ENCODE assay signal across 8 mouse cellular contexts in the genomic region with DNA sequence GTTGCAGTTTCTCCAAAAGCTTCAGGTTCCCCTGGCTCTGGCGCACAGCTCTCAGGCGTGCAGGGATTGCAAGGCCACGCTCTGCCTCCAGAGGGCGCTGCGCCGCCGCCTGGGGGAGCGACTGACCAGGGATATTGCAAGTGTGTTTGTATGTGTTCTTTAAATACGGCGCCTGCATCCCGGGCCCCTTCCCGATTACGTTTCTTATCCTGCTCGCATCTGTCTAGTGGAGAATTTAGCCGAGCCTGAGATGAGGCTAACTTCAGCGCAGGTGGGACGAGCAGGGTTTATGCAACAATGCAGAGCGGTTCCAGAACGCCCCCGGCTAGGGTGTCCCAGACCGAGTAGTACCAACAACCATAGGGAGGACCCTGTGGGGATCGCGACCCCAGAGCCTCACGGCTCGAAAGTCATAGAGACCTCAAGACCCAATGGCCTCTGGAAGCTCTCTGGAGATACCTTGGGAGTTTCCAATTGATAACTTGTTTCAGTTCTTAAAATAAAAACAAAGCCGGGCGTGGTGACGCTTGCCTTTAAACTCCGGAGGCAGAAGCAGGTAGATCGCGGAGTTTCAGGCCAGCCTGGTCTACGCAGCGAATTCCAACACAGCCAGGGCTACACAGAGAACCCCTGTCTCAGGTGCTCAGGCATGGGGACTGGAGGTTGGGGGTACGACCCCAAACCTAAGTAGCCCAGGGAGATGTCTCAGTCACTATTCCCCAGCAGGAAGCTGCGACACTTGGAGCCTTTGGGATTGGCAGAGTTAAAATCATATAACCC.
DNase-seq lines count a peak whose midpoint lies in the region; ATAC-seq and TF ChIP-seq lines count a peak whose summit lies in the region.

No protein-coding gene starts in this region.

- no peaks in the 10 kb centered on the region for H3K9me3 ChIP-seq in heart, embryonic 13.5 days
- H3K9me3 ChIP-seq in kidney, postnatal 0 days (replicated peaks; ENCODE audit: low read length) = no peaks in the 10 kb centered on the region
- H3K9me3 ChIP-seq in liver, embryonic 14.5 days (ENCODE audit: control insufficient read depth, low read length) = no peaks in the 10 kb centered on the region
- H3K9me3 ChIP-seq in neural tube, embryonic 11.5 days (ENCODE audit: control insufficient read depth, low read length) = no peaks in the 10 kb centered on the region
- no peaks in the 10 kb centered on the region for H3K9me3 ChIP-seq in stomach, embryonic 16.5 days (replicated peaks; ENCODE audit: control insufficient read depth, low read length)

- no peak for TF ChIP-seq EP300 in liver, embryonic 14.5 days (IDR thresholded peaks at IDR 0.05; ENCODE audit: low read depth)

- peak; percentile 100 for TF ChIP-seq CTCF in kidney, postnatal 0 days (IDR thresholded peaks at IDR 0.05; ENCODE audit: low read depth)
- TF ChIP-seq CTCF in liver, embryonic 14.5 days (IDR thresholded peaks at IDR 0.05; ENCODE audit: low read depth) = peak; percentile 99

- peak; percentile 91 for ATAC-seq in CD4-positive, CD25-positive, alpha-beta regulatory T cell, adult 4 months
- ATAC-seq in erythroid progenitor cell, adult 5-6 weeks (replicated peaks; ENCODE audit: low FRiP score, poor library complexity, severe bottlenecking) = peak; percentile 80
- no peak for ATAC-seq in heart, embryonic 13.5 days (ENCODE audit: extremely low read depth, insufficient number of reproducible peaks, low FRiP score, low TSS enrichment)
- peak; percentile 77 for ATAC-seq in kidney, postnatal 0 days (replicated peaks; ENCODE audit: low FRiP score, low read depth)
- ATAC-seq in liver, embryonic 14.5 days (ENCODE audit: insufficient read depth) = peak; percentile 66; the same call in 1 of the 2 replicates
- ATAC-seq in neural tube, embryonic 11.5 days (ENCODE audit: insufficient read depth, low FRiP score, low TSS enrichment) = peak; percentile 87
- ATAC-seq in stomach, embryonic 16.5 days (ENCODE audit: insufficient read depth, low FRiP score) = peak; percentile 83

- H3K36me3 ChIP-seq in heart, embryonic 13.5 days = no peaks in the 10 kb centered on the region
- no peaks in the 10 kb centered on the region for H3K36me3 ChIP-seq in kidney, postnatal 0 days (ENCODE audit: insufficient read depth, low read length)
- H3K36me3 ChIP-seq in liver, embryonic 14.5 days (replicated peaks; ENCODE audit: control insufficient read depth, insufficient read depth, low read depth) = no peaks in the 10 kb centered on the region
- H3K36me3 ChIP-seq in neural tube, embryonic 11.5 days (ENCODE audit: control insufficient read depth, insufficient read depth, low read length) = no peaks in the 10 kb centered on the region
- H3K36me3 ChIP-seq in stomach, embryonic 16.5 days (ENCODE audit: control insufficient read depth, insufficient read depth, low read length) = no peaks in the 10 kb centered on the region

- peaks cover 26% of the 10 kb centered on the region for H3K27me3 ChIP-seq in heart, embryonic 13.5 days (replicated peaks)
- no peaks in the 10 kb centered on the region for H3K27me3 ChIP-seq in kidney, postnatal 0 days (ENCODE audit: insufficient read depth, low read length)
- H3K27me3 ChIP-seq in liver, embryonic 14.5 days (ENCODE audit: control insufficient read depth, insufficient read depth, low read length) = peaks cover 16% of the 10 kb centered on the region
- H3K27me3 ChIP-seq in neural tube, embryonic 11.5 days (ENCODE audit: control insufficient read depth, insufficient read depth, low read length) = no peaks in the 10 kb centered on the region
- H3K27me3 ChIP-seq in stomach, embryonic 16.5 days (ENCODE audit: control insufficient read depth, insufficient read depth, low read length) = no peaks in the 10 kb centered on the region

- peak overlapping the region; percentile 79 for H3K4me3 ChIP-seq in brown adipose tissue, adult 24 weeks (ENCODE audit: insufficient read depth, low read depth, low read length)
- H3K4me3 ChIP-seq in heart, embryonic 13.5 days = peak overlapping the region; percentile 66
- peak overlapping the region; percentile 51 for H3K4me3 ChIP-seq in kidney, postnatal 0 days (replicated peaks; ENCODE audit: low read depth, low read length)
- peak overlapping the region; percentile 59 to 77 for H3K4me3 ChIP-seq in liver, embryonic 14.5 days (ENCODE audit: insufficient read depth in 1 of 2, low read depth in 2 of 2, low read length in 2 of 2)
- H3K4me3 ChIP-seq in neural tube, embryonic 11.5 days (ENCODE audit: low read depth, low read length) = peak overlapping the region; percentile 46
- peak overlapping the region; percentile 62 for H3K4me3 ChIP-seq in stomach, embryonic 16.5 days (replicated peaks; ENCODE audit: low read length)

- no peaks in the 10 kb centered on the region for H3K4me1 ChIP-seq in brown adipose tissue, adult 24 weeks (ENCODE audit: control insufficient read depth, insufficient read depth, insufficient read length, low read length)
- H3K4me1 ChIP-seq in heart, embryonic 13.5 days = peaks cover 17% of the 10 kb centered on the region
- no peaks in the 10 kb centered on the region for H3K4me1 ChIP-seq in kidney, postnatal 0 days (replicated peaks; ENCODE audit: insufficient read depth, low read length)
- peaks cover 0 to 3% of the 10 kb centered on the region in 2 experiments; a peak in 1 of 4 replicates for H3K4me1 ChIP-seq in liver, embryonic 14.5 days (replicated peaks; ENCODE audit: control insufficient read depth in 2 of 2, insufficient read depth in 2 of 2, low read length in 1 of 2)
- H3K4me1 ChIP-seq in neural tube, embryonic 11.5 days (ENCODE audit: control insufficient read depth, insufficient read depth, low read length) = no peaks in the 10 kb centered on the region
- peaks cover 4% of the 10 kb centered on the region for H3K4me1 ChIP-seq in stomach, embryonic 16.5 days (ENCODE audit: control insufficient read depth, insufficient read depth, low read length)

- peak overlapping the region; percentile 81 for H3K9ac ChIP-seq in heart, embryonic 13.5 days
- H3K9ac ChIP-seq in kidney, postnatal 0 days (ENCODE audit: low read depth, low read length) = 0 out of 2 replicates have a peak overlapping the region, but pooled peaks have one; percentile 24
- H3K9ac ChIP-seq in liver, embryonic 14.5 days (replicated peaks) = peak overlapping the region; percentile 48
- peak overlapping the region; percentile 39 for H3K9ac ChIP-seq in neural tube, embryonic 11.5 days (ENCODE audit: low read length)
- H3K9ac ChIP-seq in stomach, embryonic 16.5 days (ENCODE audit: low read length) = peak overlapping the region; percentile 71

- WGBS in heart, embryonic 13.5 days = under 1% methylated on average over 35 of the region's 35 CpGs
- WGBS in kidney, postnatal 0 days = under 1% methylated on average over 35 of the region's 35 CpGs
- under 1% methylated on average over 35 of the region's 35 CpGs for WGBS in liver, embryonic 14.5 days (ENCODE audit: insufficient replicate concordance)
- under 1% methylated on average over 35 of the region's 35 CpGs for WGBS in neural tube, embryonic 11.5 days
- under 1% methylated on average over 35 of the region's 35 CpGs for WGBS in stomach, embryonic 16.5 days

- H3K4me2 ChIP-seq in heart, embryonic 13.5 days = peak overlapping the region; percentile 95
- H3K4me2 ChIP-seq in kidney, postnatal 0 days (ENCODE audit: low read length) = peak overlapping the region; percentile 92
- H3K4me2 ChIP-seq in liver, embryonic 14.5 days (ENCODE audit: low read depth) = peak overlapping the region; percentile 84
- peak overlapping the region; percentile 92 for H3K4me2 ChIP-seq in neural tube, embryonic 11.5 days (ENCODE audit: low read depth)
- peak overlapping the region; percentile 97 for H3K4me2 ChIP-seq in stomach, embryonic 16.5 days (ENCODE audit: low read depth, low read length)

- peak; percentile 88 for DNase-seq in kidney, postnatal 0 days (ENCODE audit: low spot score)
- peak in 2 of 3 experiments; percentile 45 to 50 for DNase-seq in liver, embryonic 14.5 days (ENCODE audit: low read depth in 3 of 3, low spot score in 3 of 3)
- peak; percentile 94 for DNase-seq in neural tube, embryonic 11.5 days (ENCODE audit: low spot score)

- H3K27ac ChIP-seq in brown adipose tissue, adult 24 weeks (replicated peaks; ENCODE audit: low read depth, low read length) = no peak overlapping the region
- no peak overlapping the region for H3K27ac ChIP-seq in heart, embryonic 13.5 days (replicated peaks)
- no peak overlapping the region for H3K27ac ChIP-seq in kidney, postnatal 0 days
- no peak overlapping the region for H3K27ac ChIP-seq in liver, embryonic 14.5 days
- no peak overlapping the region for H3K27ac ChIP-seq in neural tube, embryonic 11.5 days (ENCODE audit: low read depth, low read length)
- no peak overlapping the region for H3K27ac ChIP-seq in stomach, embryonic 16.5 days (ENCODE audit: low read length)

Comparison
In these comparisons a context has a peak if more than half of its experiments do, and no peak if none do; other contexts are left out.
1. H3K9ac ChIP-seq: peak in every context shown above with its lines; median percentile 81 in heart, embryonic 13.5 days; 71 in stomach, embryonic 16.5 days; 48 in liver, embryonic 14.5 days; 39 in neural tube, embryonic 11.5 days; 24 in kidney, postnatal 0 days.